Mouse (Mus musculus) cerebellum, adult 2 months (tissue): ENCODE measurements around the gene Alk. TPM values are rescaled to one million over a fixed set of nuclear protein-coding genes. Genes with fewer than 3 reads are reported as not detected.

Experiments used
- DNase-seq, 2 experiments: peaks; one replicate each; pipeline ENCODE4 v3.0.0; 2021
- H3K27ac ChIP-seq: fragments of 200-500 bp; 2 replicates; pipeline ENCODE4 v1.5.1; 2012; ENCODE audit warnings: low read length, control low read depth, inconsistent platforms; ENCODE audit not compliant: insufficient read depth
- H3K27me3 ChIP-seq: fragments of 200-500 bp; 2 replicates; pipeline ENCODE4 v1.6.1; 2012; ENCODE audit warnings: inconsistent platforms, mild to moderate bottlenecking, low read length, moderate library complexity; ENCODE audit not compliant: control insufficient read depth, insufficient read depth
- H3K4me1 ChIP-seq: fragments of 200-500 bp; 2 replicates; pipeline ENCODE4 v1.6.1; 2011; ENCODE audit warnings: low read length; ENCODE audit not compliant: control insufficient read depth, insufficient read depth
- H3K4me3 ChIP-seq: fragments of 200-500 bp; replicated peaks from 2 replicates; pipeline ENCODE3; 2011; ENCODE audit warnings: mild to moderate bottlenecking, low read depth, low read length, control low read depth; ENCODE audit not compliant: insufficient read depth
- CTCF ChIP-seq: fragments of 200-500 bp; IDR thresholded peaks from 2 replicates; pipeline ENCODE4 v1.5.1; 2011; ENCODE audit warnings: low read depth, mild to moderate bottlenecking, control low read depth, low read length, moderate library complexity, borderline replicate concordance; ENCODE audit not compliant: insufficient read depth
- POLR2A ChIP-seq: fragments of 200-500 bp; IDR thresholded peaks from 2 replicates; pipeline ENCODE4 v1.6.1; 2011; ENCODE audit warnings: low read length, control low read depth, borderline replicate concordance; ENCODE audit not compliant: insufficient read depth
- WGBS: fragments of 180-500 bp; shearing (Covaris S2); methylation state at CpG from one replicate; pipeline ENCODE4 v1.1.7; 2018; 5-methylcytosine and 5-hydroxymethylcytosine counted together
- polyA plus RNA-seq: library from polyadenylated mRNA; depleted of rRNA; stranded (reverse); fragments of >200 nt; gene quantifications from 2 replicates; pipeline ENCODE4 v1.2.3, GENCODE M21; 2012

Alk gene
- polyA plus RNA-seq, 1 experiment, result 1.6 TPM

DNA sequence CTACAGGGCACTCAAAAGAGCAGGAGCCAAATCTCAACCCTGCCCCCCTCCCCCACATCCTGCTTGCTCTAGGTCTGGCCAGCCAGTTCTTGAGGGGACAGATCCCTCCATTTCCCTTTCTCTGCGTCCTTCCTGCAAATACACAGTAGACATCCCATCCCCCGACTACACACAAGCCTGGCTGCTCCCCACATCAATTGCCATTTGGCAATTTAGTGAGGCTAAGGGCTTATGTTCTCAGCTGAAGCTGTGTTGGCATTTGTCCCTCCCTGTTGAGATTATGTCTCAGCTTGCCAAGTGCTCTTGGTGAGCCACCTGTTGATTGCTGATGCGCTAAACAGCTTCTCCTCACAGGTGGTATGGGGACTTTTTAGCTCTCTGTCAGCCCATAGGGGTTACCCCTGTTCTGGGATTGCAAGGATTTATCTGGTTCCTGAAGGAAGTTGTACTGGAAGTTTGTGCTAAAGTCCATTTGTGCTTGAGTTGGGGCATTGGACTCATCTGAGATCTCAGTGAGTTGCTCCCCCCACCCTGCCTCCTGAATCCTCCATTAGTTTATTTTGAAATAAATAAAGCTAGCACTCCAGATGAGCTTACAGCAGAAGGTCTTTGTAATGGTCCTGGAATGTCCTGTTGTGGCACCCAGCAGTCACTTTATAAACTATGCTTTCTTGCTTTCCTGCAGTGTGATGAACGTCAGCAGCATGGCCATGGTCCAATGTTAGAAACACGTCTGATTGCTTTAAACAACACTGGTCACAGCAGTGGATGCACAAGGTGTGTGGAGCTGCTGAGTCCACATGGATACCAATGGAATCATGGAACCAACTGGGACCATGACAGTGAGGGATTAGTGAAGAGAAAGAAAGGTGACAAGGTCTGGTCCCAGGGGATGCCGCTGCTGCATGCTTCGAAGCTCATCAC lies 353.7 kb downstream of the Alk start:
- no peaks in the 10 kb centered on the region; the same call in none of the 2 replicates for H3K27me3 ChIP-seq
- WGBS, result 31% methylated on average over 7 of the region's 7 CpGs
- no peaks in the 10 kb centered on the region; the same call in 1 of the 2 replicates for H3K4me1 ChIP-seq
- no peak for DNase-seq
- H3K27ac ChIP-seq, result no peak overlapping the region
- TF ChIP-seq POLR2A (no peak), CTCF (no peak)
- H3K4me3 ChIP-seq, result no peak overlapping the region

DNA sequence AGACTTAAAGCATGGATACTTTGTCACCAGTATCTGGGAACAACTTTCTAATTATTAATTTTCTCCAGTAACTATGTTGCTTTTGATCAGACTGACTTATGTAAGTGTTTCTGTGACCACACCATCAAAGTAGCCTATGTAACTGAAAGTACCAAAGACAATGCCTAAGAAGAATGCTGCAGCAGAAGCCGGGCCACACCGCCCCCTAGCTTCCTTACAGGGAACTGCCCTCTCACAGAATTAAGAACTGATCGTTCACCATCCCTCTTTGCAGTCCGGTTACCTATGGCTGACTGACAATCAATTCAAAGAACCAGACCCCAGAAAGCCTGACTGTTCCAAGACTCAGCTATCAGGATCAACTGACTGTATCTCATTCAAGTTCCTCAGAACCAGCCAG lies 362.4 kb downstream of the Alk start:
- H3K27me3 ChIP-seq, result no peaks in the 10 kb centered on the region; the same call in 1 of the 2 replicates
- TF ChIP-seq POLR2A (no peak), CTCF (peak; percentile 90)
- DNase-seq, result peak; percentile 39 to 56
- 34% methylated on average over 4 of the region's 4 CpGs for WGBS
- H3K4me3 ChIP-seq, result no peak overlapping the region
- H3K27ac ChIP-seq, result no peak overlapping the region
- no peaks in the 10 kb centered on the region for H3K4me1 ChIP-seq

DNA sequence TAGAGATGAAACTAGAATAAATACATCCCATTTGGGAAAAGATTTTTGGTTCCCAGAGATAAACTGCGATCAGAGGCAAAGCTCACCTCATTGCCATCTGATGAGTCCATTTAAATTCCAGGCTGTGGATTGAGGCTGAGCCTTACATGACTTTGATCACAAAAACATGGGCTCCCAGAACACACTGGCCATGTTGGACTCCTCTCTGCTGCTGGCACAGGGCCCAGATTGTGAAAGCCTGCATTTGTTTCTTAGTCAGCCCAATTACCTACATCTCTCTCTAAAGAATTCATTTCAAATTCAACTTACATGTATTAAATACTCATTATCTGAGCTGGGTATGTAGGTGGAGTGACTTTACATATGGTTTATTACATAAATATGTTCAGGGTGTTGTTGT lies 367.1 kb downstream of the Alk start:
- 95% methylated on average over 1 of the region's 1 CpGs for WGBS
- Histone ChIP-seq H3K27ac (no peak overlapping the region), H3K4me3 (no peak overlapping the region), H3K4me1 (no peaks in the 10 kb centered on the region), H3K27me3 (no peaks in the 10 kb centered on the region)
- no peak for TF ChIP-seq POLR2A
- TF ChIP-seq CTCF, result no peak
- DNase-seq, result no peak

DNA sequence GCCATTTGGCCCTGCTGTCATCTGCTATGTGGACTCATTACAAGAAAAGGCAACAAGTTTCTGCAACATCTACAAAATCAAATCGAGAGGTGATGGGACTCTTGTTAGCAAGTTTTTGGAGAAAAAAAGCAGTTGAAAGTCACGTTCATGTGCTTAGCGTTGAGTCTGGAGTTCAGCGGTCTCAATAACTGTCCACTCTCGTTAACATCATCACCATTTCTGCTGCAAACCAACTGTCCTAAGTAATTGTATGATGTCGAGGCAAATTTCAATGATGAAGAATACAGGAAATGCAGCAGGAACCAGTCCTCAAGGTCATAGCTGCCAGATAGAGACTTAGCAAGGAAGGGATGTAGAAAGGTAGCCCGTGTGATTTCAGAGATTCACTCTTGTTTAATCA lies 373.5 kb downstream of the Alk start:
- Histone ChIP-seq H3K4me3 (no peak overlapping the region), H3K4me1 (no peaks in the 10 kb centered on the region), H3K27ac (no peak overlapping the region), H3K27me3 (no peaks in the 10 kb centered on the region)
- WGBS, result 75% methylated on average over 7 of the region's 7 CpGs
- no peak for DNase-seq
- no peak for TF ChIP-seq CTCF
- no peak for TF ChIP-seq POLR2A

DNA sequence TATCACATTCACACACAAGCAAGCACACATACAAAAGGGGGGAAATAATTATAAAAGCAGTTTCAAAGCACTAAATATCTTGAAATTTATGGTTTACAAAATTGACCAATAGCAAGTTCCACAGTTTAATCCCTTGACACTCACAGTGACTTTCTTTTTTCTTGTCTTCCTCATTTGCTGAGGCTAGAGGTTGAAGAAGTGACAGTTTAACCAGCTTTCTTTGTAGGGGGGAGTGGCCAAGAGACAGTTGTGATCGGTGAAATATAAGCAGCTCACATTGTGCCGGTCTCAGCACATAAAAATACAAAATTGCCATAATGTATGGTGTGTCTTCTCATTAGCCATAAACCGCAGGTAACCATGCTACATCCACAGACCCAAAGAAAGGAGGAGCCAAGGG lies 385.6 kb downstream of the Alk start:
- no peak overlapping the region for H3K4me3 ChIP-seq
- DNase-seq, result no peak
- no peak overlapping the region for H3K27ac ChIP-seq
- TF ChIP-seq POLR2A (no peak), CTCF (no peak)
- no peaks in the 10 kb centered on the region for H3K4me1 ChIP-seq
- 97% methylated on average over 3 of the region's 3 CpGs for WGBS
- H3K27me3 ChIP-seq, result no peaks in the 10 kb centered on the region

DNA sequence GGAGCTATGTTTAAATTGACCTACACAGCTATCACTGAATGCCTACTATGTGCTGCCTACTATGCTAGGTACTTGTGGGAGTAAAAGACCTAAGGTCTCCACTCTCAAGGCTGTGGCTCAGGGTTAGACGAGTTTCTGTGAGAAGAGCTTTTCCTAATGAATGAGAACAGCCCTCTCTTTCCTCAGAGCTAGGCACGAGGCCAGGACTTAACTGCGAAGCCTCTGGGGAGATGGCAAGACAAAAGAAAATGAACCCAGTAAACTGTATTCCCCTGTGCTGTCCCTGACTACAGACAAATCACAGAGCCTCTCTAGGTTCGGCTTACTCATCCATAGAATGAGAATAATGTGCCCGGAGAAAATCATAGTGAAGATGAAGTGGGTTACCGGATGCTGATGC lies 406.9 kb downstream of the Alk start:
- Histone ChIP-seq H3K4me3 (no peak overlapping the region), H3K4me1 (no peaks in the 10 kb centered on the region), H3K27me3 (no peaks in the 10 kb centered on the region; the same call in 1 of the 2 replicates), H3K27ac (no peak overlapping the region)
- WGBS, result 30% methylated on average over 6 of the region's 6 CpGs
- DNase-seq, result no peak
- TF ChIP-seq CTCF (no peak), POLR2A (no peak)

DNA sequence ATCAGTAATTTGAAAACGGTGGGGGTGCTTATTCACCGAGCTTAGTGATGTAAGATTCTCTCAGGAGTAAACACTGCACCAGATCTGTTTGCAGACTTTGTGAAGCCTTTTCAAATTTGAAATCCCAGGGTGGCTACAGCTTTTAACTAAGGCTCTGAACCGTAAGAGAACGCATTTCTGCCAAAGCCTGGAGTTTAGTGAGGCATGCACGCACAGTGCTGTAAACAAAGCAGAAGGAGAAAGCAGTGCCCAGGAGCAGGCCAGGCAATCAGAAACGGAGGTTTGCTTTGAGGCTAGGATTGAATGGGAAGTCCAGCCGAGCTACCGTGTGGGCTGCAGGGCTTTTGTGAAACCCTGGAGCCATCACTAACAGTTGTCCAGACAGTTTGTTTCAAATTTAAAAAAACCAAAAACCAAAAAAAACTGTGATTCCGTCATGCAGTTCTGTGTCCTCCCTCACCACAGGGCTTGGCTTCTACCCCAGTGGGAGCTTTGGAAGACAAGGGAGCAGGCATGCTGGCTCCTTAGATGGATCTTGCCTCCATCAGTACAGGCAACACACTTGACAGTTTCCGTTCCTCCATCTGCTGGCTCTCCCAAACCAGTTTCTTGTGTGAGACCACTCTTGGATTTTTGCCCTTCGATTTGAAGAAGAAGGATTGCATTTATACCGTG lies 409.3 kb downstream of the Alk start:
- H3K4me3 ChIP-seq, result no peak overlapping the region
- H3K4me1 ChIP-seq, result no peaks in the 10 kb centered on the region
- TF ChIP-seq POLR2A, result no peak
- H3K27ac ChIP-seq, result no peak overlapping the region
- DNase-seq, result peak; percentile 13 to 19
- 18% methylated on average over 12 of the region's 12 CpGs for WGBS
- no peaks in the 10 kb centered on the region; the same call in 1 of the 2 replicates for H3K27me3 ChIP-seq

DNA sequence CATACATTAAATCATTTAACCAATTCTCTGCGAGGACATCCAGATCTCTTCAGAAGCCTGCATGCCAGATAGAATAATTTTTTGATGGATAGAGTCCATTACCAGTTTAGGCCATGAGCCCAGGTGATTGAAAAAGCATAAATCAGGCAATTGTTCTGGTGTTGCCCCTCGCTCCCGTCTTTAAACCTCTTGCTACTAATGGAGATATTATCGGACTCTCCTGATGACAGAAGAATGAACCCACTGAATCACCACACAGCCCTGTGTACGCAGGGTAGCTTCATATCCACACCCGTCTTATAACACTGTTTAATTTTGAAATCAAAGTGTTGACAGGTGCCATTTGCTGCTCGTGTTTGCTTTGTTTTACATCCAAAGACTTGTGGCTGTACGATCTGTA lies 413.9 kb downstream of the Alk start:
- Histone ChIP-seq H3K27ac (no peak overlapping the region), H3K27me3 (no peaks in the 10 kb centered on the region), H3K4me3 (no peak overlapping the region), H3K4me1 (no peaks in the 10 kb centered on the region)
- DNase-seq, result no peak
- WGBS, result 95% methylated on average over 8 of the region's 8 CpGs
- TF ChIP-seq CTCF (no peak), POLR2A (no peak)
